Mouse (Mus musculus): ENCODE results near the gene Olfr1274-ps. TPM values are rescaled to one million over a fixed set of nuclear protein-coding genes. Genes with fewer than 3 reads are reported as not detected.
"Not testable (repeated sequence)": the region's sequence is repeated elsewhere in the genome, so short reads cannot be mapped to it uniquely, and the experiment has no call there.

Gene Olfr1274-ps
- total and polyA plus RNA-seq, 3 experiments: not detected

DNA sequence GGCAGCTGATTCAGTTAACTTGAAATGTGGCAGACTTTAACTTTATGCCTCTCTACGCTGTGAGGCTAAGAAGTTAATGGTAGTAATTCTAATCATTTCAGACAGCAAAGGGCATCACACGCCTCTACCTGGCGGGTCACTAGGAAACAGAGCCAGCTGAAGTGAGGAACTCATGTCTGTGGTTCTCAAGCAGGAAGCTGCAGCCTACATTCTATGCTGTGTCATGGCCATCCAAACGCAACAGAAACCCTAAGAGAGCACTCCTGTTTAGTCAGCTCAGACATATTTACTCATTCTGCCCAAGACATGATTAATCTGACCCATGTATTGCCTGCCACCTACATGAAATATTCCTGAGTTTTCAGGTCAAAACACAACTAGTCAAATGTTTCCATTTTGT, 26.5 kb downstream of the Olfr1274-ps start:
- not testable (repeated sequence) for H3K36me3 ChIP-seq (ENCODE audit: control insufficient read depth in 1 of 2, insufficient read depth in 2 of 2, low read length in 2 of 2); H3K79me2 ChIP-seq (ENCODE audit: control insufficient read depth, insufficient read depth, low read length, poor library complexity)

DNA sequence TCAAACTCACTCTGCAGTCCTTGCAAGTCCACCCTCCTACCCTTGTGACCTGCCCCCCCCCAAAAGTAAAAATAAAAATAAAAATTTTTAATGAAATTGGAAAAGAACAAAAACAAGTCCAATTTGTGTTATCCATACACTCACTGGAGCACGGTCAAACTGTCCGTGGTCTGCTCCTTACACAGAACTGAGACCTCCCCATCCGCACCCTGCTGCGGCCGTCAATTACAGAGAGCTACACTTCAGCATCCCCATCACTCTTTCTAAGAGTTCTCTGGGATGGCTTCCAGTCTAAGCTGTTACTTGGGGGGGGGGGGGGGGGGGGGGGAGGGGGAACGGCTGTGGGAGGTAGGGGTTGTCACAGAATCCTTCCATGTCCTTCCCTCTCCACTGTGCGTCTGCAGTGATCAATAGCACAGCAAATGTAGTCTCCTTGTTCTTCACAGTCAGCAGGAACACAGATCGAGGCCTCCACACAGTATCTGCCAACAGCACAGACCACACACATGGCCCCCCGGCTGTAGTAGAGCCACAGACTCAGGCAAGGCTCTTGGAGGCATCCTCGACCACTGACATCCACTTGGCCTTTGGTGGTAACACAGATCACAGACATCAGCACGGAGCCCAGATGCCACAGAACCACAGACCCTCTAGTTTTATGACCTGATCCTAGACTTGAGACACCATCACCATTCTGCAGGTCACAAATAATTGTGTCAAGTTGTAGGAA, 30.7 kb downstream of the Olfr1274-ps start:
- H3K27me3 ChIP-seq (ENCODE audit: control insufficient read depth in 1 of 2, insufficient read depth in 2 of 2, low read length in 2 of 2); DNase-seq (ENCODE audit: low read depth, low spot score); H3K9me3 ChIP-seq (replicated peaks; ENCODE audit: insufficient read depth, low read length); H3K36me3 ChIP-seq (ENCODE audit: control insufficient read depth in 1 of 2, insufficient read depth in 2 of 2, low read length in 2 of 2); H3K4me1 ChIP-seq (ENCODE audit: control insufficient read depth in 1 of 2, insufficient read depth in 2 of 2, low read length in 2 of 2); H3K4me3 ChIP-seq (ENCODE audit: control insufficient read depth in 1 of 2, insufficient read depth in 1 of 2, low read depth in 2 of 2, low read length in 2 of 2); H3K9ac ChIP-seq (ENCODE audit: control insufficient read depth, low read depth, low read length, poor library complexity, severe bottlenecking); H3K79me2 ChIP-seq (ENCODE audit: control insufficient read depth, insufficient read depth, low read length, poor library complexity); H3K27ac ChIP-seq (ENCODE audit: control insufficient read depth, low read depth, low read length): not testable (repeated sequence)

More for the DNA sequence above, 26.5 kb downstream of the Olfr1274-ps start:
- H3K9ac ChIP-seq (ENCODE audit: control insufficient read depth, low read depth, low read length, poor library complexity, severe bottlenecking); H3K4me3 ChIP-seq (ENCODE audit: control insufficient read depth in 1 of 2, insufficient read depth in 1 of 2, low read depth in 2 of 2, low read length in 2 of 2); H3K27me3 ChIP-seq (ENCODE audit: control insufficient read depth in 1 of 2, insufficient read depth in 2 of 2, low read length in 2 of 2); H3K4me1 ChIP-seq (ENCODE audit: control insufficient read depth in 1 of 2, insufficient read depth in 2 of 2, low read length in 2 of 2); H3K27ac ChIP-seq (ENCODE audit: control insufficient read depth, low read depth, low read length); H3K9me3 ChIP-seq (replicated peaks; ENCODE audit: insufficient read depth, low read length); DNase-seq (ENCODE audit: low read depth, low spot score): not testable (repeated sequence)

DNA sequence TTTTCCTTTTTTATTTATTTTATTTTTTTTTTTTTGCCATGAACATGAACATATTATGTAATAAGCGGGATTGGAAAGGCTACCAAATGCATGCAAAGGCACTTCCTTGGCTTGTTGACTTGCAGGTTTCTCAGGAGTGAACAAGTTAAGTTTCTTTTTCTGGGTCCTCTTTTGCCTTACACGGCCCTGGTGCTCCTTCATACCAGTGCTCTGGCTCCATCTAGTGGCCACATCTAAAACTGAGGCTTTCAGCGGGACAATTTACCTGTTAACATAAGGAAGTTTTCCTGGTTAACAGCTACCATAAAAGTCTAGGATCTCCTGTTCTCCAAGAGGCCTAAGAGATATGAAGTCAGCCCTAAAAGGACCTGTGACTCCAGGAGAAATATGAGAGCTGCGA, 31.3 kb downstream of the Olfr1274-ps start:
- not testable (repeated sequence) for H3K9me3 ChIP-seq (replicated peaks; ENCODE audit: insufficient read depth, low read length); DNase-seq (ENCODE audit: low read depth, low spot score); H3K9ac ChIP-seq (ENCODE audit: control insufficient read depth, low read depth, low read length, poor library complexity, severe bottlenecking); H3K36me3 ChIP-seq (ENCODE audit: control insufficient read depth in 1 of 2, insufficient read depth in 2 of 2, low read length in 2 of 2); H3K27me3 ChIP-seq (ENCODE audit: control insufficient read depth in 1 of 2, insufficient read depth in 2 of 2, low read length in 2 of 2); H3K27ac ChIP-seq (ENCODE audit: control insufficient read depth, low read depth, low read length); H3K79me2 ChIP-seq (ENCODE audit: control insufficient read depth, insufficient read depth, low read length, poor library complexity); H3K4me1 ChIP-seq (ENCODE audit: control insufficient read depth in 1 of 2, insufficient read depth in 2 of 2, low read length in 2 of 2); H3K4me3 ChIP-seq (ENCODE audit: control insufficient read depth in 1 of 2, insufficient read depth in 1 of 2, low read depth in 2 of 2, low read length in 2 of 2)

DNA sequence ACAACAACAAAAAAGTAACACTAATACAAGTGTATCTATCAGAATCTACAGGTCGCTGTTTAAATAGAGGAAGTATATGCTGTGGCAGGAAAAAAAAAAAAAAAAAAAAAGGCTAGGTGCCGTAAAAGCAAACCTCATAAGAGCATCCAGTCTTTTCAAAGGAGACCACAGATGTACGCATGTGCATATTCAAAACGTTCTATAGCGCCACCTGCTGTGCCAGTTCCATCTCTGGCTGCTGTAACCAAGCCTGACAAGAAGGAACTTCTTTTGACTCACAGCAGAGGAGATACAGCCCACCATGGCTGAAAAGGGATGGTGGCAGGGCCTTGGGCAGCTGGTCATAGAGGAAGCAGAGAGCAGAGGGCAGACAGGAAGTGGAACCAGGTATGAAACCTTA, 39.0 kb downstream of the Olfr1274-ps start:
- H3K27ac ChIP-seq (ENCODE audit: control insufficient read depth, low read depth, low read length); H3K4me1 ChIP-seq (ENCODE audit: control insufficient read depth in 1 of 2, insufficient read depth in 2 of 2, low read length in 2 of 2); H3K4me3 ChIP-seq (ENCODE audit: control insufficient read depth in 1 of 2, insufficient read depth in 1 of 2, low read depth in 2 of 2, low read length in 2 of 2); DNase-seq (ENCODE audit: low read depth, low spot score); H3K36me3 ChIP-seq (ENCODE audit: control insufficient read depth in 1 of 2, insufficient read depth in 2 of 2, low read length in 2 of 2); H3K9me3 ChIP-seq (replicated peaks; ENCODE audit: insufficient read depth, low read length); H3K27me3 ChIP-seq (ENCODE audit: control insufficient read depth in 1 of 2, insufficient read depth in 2 of 2, low read length in 2 of 2); H3K79me2 ChIP-seq (ENCODE audit: control insufficient read depth, insufficient read depth, low read length, poor library complexity); H3K9ac ChIP-seq (ENCODE audit: control insufficient read depth, low read depth, low read length, poor library complexity, severe bottlenecking): not testable (repeated sequence)

DNA sequence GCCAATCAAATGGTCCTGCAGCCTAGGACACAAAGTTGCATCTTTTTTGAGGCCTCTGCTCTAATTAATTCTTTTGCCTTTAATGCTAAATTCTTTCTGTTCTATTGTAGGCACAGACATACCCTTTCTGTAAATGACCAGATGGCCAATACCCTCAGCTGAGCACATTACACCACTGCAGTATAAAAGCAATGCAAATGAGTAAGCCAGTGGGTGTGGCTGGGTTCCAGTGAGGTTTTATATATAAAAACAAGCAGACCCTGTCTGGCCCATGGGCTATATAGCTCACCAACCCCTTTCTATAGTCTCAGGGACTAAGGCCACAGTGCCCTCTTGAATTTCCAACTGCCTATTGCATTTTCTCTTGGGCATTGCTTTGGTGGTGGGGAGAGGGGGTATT, 41.7 kb downstream of the Olfr1274-ps start:
- H3K9me3 ChIP-seq (replicated peaks; ENCODE audit: insufficient read depth, low read length); H3K4me3 ChIP-seq (ENCODE audit: control insufficient read depth in 1 of 2, insufficient read depth in 1 of 2, low read depth in 2 of 2, low read length in 2 of 2); DNase-seq (ENCODE audit: low read depth, low spot score); H3K9ac ChIP-seq (ENCODE audit: control insufficient read depth, low read depth, low read length, poor library complexity, severe bottlenecking); H3K4me1 ChIP-seq (ENCODE audit: control insufficient read depth in 1 of 2, insufficient read depth in 2 of 2, low read length in 2 of 2); H3K27ac ChIP-seq (ENCODE audit: control insufficient read depth, low read depth, low read length); H3K27me3 ChIP-seq (ENCODE audit: control insufficient read depth in 1 of 2, insufficient read depth in 2 of 2, low read length in 2 of 2); H3K79me2 ChIP-seq (ENCODE audit: control insufficient read depth, insufficient read depth, low read length, poor library complexity); H3K36me3 ChIP-seq (ENCODE audit: control insufficient read depth in 1 of 2, insufficient read depth in 2 of 2, low read length in 2 of 2): not testable (repeated sequence)

DNA sequence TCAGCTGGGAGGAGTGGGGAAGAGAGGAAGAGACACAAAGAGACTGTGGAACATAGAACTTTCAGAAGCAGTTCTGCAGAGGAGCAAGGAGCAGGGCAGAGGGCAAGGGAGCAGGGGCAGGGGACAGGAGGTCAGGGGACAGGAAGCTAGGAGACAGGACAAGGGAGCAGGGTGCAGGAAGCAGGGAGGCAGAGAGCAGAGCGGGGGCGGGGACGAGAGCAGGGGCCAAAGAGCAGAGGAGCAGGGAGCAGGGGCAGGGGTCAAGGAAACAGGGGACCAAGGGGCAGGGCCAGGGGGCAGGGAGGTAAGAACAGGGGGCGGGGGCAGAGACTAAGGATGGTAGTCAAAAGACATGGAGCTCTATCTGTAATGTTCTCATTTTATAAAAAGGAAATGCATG, 43.3 kb downstream of the Olfr1274-ps start:
- not testable (repeated sequence) for H3K27ac ChIP-seq (ENCODE audit: control insufficient read depth, low read depth, low read length); H3K79me2 ChIP-seq (ENCODE audit: control insufficient read depth, insufficient read depth, low read length, poor library complexity); H3K36me3 ChIP-seq (ENCODE audit: control insufficient read depth in 1 of 2, insufficient read depth in 2 of 2, low read length in 2 of 2); H3K4me3 ChIP-seq (ENCODE audit: control insufficient read depth in 1 of 2, insufficient read depth in 1 of 2, low read depth in 2 of 2, low read length in 2 of 2); H3K4me1 ChIP-seq (ENCODE audit: control insufficient read depth in 1 of 2, insufficient read depth in 2 of 2, low read length in 2 of 2); H3K27me3 ChIP-seq (ENCODE audit: control insufficient read depth in 1 of 2, insufficient read depth in 2 of 2, low read length in 2 of 2); H3K9me3 ChIP-seq (replicated peaks; ENCODE audit: insufficient read depth, low read length); H3K9ac ChIP-seq (ENCODE audit: control insufficient read depth, low read depth, low read length, poor library complexity, severe bottlenecking); DNase-seq (ENCODE audit: low read depth, low spot score)
